Mouse (Mus musculus) liver, postnatal 0 days (tissue): ENCODE results near the gene Vps72. TPM values are rescaled to one million over a fixed set of nuclear protein-coding genes. Genes with fewer than 3 reads are reported as not detected.

ENCODE experiments used
- ATAC-seq: fragments of 200-750 bp; cut with Nextera tagmentation; 2 replicates; pipeline ENCODE4 v1.8.0; 2017; ENCODE audit warnings: mild to moderate bottlenecking, moderate library complexity
- DNase-seq: peaks from one replicate; pipeline ENCODE4 v3.0.0-alpha.2; 2016
- H3K27ac ChIP-seq: fragments of 300-500 bp; sonication (generic); 2 replicates; pipeline ENCODE4 v1.5.1; 2014; ENCODE audit warnings: antibody characterized with exemption, moderate library complexity, mild to moderate bottlenecking, low read depth
- H3K27me3 ChIP-seq: fragments of 300-500 bp; sonication (generic); 2 replicates; pipeline ENCODE4 v1.6.1; 2014; ENCODE audit warnings: low read length, control low read depth, mixed read lengths; ENCODE audit not compliant: insufficient read depth
- H3K36me3 ChIP-seq: fragments of 300-500 bp; sonication (generic); replicated peaks from 2 replicates; pipeline ENCODE4 v1.6.1; 2014; ENCODE audit warnings: mild to moderate bottlenecking, control low read depth, low read length, moderate library complexity, mixed read lengths; ENCODE audit not compliant: insufficient read depth
- H3K4me1 ChIP-seq: fragments of 300-500 bp; sonication (generic); 2 replicates; pipeline ENCODE4 v1.6.1; 2014; ENCODE audit warnings: antibody characterized with exemption, mild to moderate bottlenecking, control low read depth; ENCODE audit not compliant: insufficient read depth
- H3K4me2 ChIP-seq: fragments of 300-500 bp; sonication (generic); 2 replicates; pipeline ENCODE4 v1.6.1; 2014; ENCODE audit warnings: low read depth, mild to moderate bottlenecking, low read length, moderate library complexity, mixed read lengths
- H3K4me3 ChIP-seq: fragments of 300-500 bp; sonication (generic); 2 replicates; pipeline ENCODE4 v1.5.1; 2014; ENCODE audit warnings: low read depth, low read length
- H3K9ac ChIP-seq: fragments of 300-500 bp; sonication (generic); replicated peaks from 2 replicates; pipeline ENCODE4 v1.6.1; 2014; ENCODE audit warnings: mild to moderate bottlenecking, moderate library complexity
- H3K9me3 ChIP-seq: fragments of 300-500 bp; sonication (generic); 2 replicates; pipeline ENCODE4 v1.6.1; 2016; ENCODE audit warnings: mild to moderate bottlenecking, control low read depth, low read length, mixed read lengths
- CTCF ChIP-seq: sonication (generic); IDR thresholded peaks from 2 replicates; pipeline ENCODE4 v1.5.1; 2016; ENCODE audit warnings: antibody characterized with exemption, low read depth
- EP300 ChIP-seq: IDR thresholded peaks from 2 replicates; pipeline ENCODE4 v1.6.1; 2016; ENCODE audit warnings: antibody characterized with exemption, low read depth, mild to moderate bottlenecking
- WGBS: fragments of 180-500 bp; shearing (Covaris S2); extraction: QIAGEN DNeasy Blood & Tissue Kit; methylation state at CpG from one replicate; pipeline ENCODE4 v1.1.7; 2014; ENCODE audit not compliant: insufficient replicate concordance; 5-methylcytosine and 5-hydroxymethylcytosine counted together
- microRNA-seq: library from miRNA; unstranded; fragments of <30 nt; microRNA quantifications from one replicate; pipeline ENCODE4, GENCODE M21; 2016
- polyA plus RNA-seq: library from polyadenylated mRNA; unstranded; fragments of >200 nt; fragmentation: Nextera tagmentation; extraction: Ambion mirVana; gene quantifications from 2 replicates; pipeline ENCODE4 v1.2.1, GENCODE M21; 2015

Vps72 gene
- polyA plus RNA-seq, 1 experiment from 2014 or later, result 27.4 TPM

- DNase-seq (no peak), ATAC-seq (no peak)
- H3K4me2 ChIP-seq, result no peak overlapping the region
- no peak overlapping the region for H3K4me3 ChIP-seq
- H3K9me3 ChIP-seq, result no peaks in the 10 kb centered on the region
- no peaks in the 10 kb centered on the region for H3K36me3 ChIP-seq
- H3K27me3 ChIP-seq, result peaks cover 46% of the 10 kb centered on the region
- WGBS, result 84% methylated on average over 10 of the region's 10 CpGs
- TF ChIP-seq EP300 (no peak), CTCF (no peak)
- peaks cover 12% of the 10 kb centered on the region for H3K4me1 ChIP-seq
- no peak overlapping the region for H3K9ac ChIP-seq
- H3K27ac ChIP-seq, result no peak overlapping the region
Observed at GRCm38 (mm10) chr3:95169996-95170395, 59.2 kb downstream of the Vps72 start.

GRCm38 (mm10) chr3:95171105-95171504, 60.3 kb downstream of the Vps72 start:
- 67% methylated on average over 6 of the region's 6 CpGs for WGBS
- no peaks in the 10 kb centered on the region for H3K9me3 ChIP-seq
- no peak overlapping the region for H3K27ac ChIP-seq
- no peak for DNase-seq
- TF ChIP-seq CTCF, result no peak
- no peak for TF ChIP-seq EP300
- no peak overlapping the region for H3K4me2 ChIP-seq
- H3K4me3 ChIP-seq, result no peak overlapping the region
- peaks cover 12% of the 10 kb centered on the region for H3K4me1 ChIP-seq
- H3K27me3 ChIP-seq, result peaks cover 46% of the 10 kb centered on the region
- no peaks in the 10 kb centered on the region for H3K36me3 ChIP-seq
- no peak overlapping the region for H3K9ac ChIP-seq
- peak; percentile 33; the same call in 1 of the 2 replicates for ATAC-seq

Small RNAs within 50 kb of the gene (microRNA-seq; reads per million reads assigned to microRNA genes)
- not detected for gene Mir8099-1

Other genes with a start within 250 kb of the Vps72 start
- 172 and 174 TPM in 2 replicates for gene Psmb4, start 224.1 kb upstream of the Vps72 start, polyA plus RNA-seq
- 129 and 135 TPM in 2 replicates for gene Selenbp1, start 178.0 kb upstream of the Vps72 start, polyA plus RNA-seq
- 1.1 and 1.2 TPM in 2 replicates for gene Rfx5, start 156.9 kb upstream of the Vps72 start, polyA plus RNA-seq
- gene Pi4kb, start 136.3 kb upstream of the Vps72 start, polyA plus RNA-seq, result 5.4 and 6.5 TPM in 2 replicates
- 3.7 and 5.3 TPM in 2 replicates for gene Zfp687, start 95.6 kb upstream of the Vps72 start, polyA plus RNA-seq
- gene Psmd4, start 68.4 kb upstream of the Vps72 start, polyA plus RNA-seq, result 142 and 143 TPM in 2 replicates
- 6.4 and 7.1 TPM in 2 replicates for gene Pip5k1a, start 4.1 kb upstream of the Vps72 start, polyA plus RNA-seq
- gene Tmod4, start 13.5 kb downstream of the Vps72 start, polyA plus RNA-seq, result 0.19 and 1.5 TPM in 2 replicates
- gene Scnm1, start 23.0 kb downstream of the Vps72 start, polyA plus RNA-seq, result 19.3 and 23.7 TPM in 2 replicates
- gene Lysmd1, start 23.1 kb downstream of the Vps72 start, polyA plus RNA-seq, result 6.7 and 7.0 TPM in 2 replicates
- 13.0 and 13.1 TPM in 2 replicates for gene Tnfaip8l2, start 31.3 kb downstream of the Vps72 start, polyA plus RNA-seq
- 0.28 and 0.71 TPM in 2 replicates for gene Sema6c, start 49.4 kb downstream of the Vps72 start, polyA plus RNA-seq
- gene Gabpb2, start 106.9 kb downstream of the Vps72 start, polyA plus RNA-seq, result 2.5 and 3.9 TPM in 2 replicates
- gene Cdc42se1, start 117.7 kb downstream of the Vps72 start, polyA plus RNA-seq, result 31.7 and 32.3 TPM in 2 replicates
- gene Mllt11, start 121.1 kb downstream of the Vps72 start, polyA plus RNA-seq, result 2.0 and 2.3 TPM in 2 replicates
- gene Gm128, start 130.6 kb downstream of the Vps72 start, polyA plus RNA-seq, result 0.08 TPM in 1 of 2 replicates, not detected in the other
- gene Bnipl, start 140.2 kb downstream of the Vps72 start, polyA plus RNA-seq, result not detected in 2 replicates
- 41.4 and 42.8 TPM in 2 replicates for gene Mindy1, start 170.3 kb downstream of the Vps72 start, polyA plus RNA-seq
- 10.6 and 10.7 TPM in 2 replicates for gene Prune1, start 171.1 kb downstream of the Vps72 start, polyA plus RNA-seq
- gene Anxa9, start 196.2 kb downstream of the Vps72 start, polyA plus RNA-seq, result 1.2 TPM in 2 replicates
- 124 and 125 TPM in 2 replicates for gene Cers2, start 203.8 kb downstream of the Vps72 start, polyA plus RNA-seq
- gene Setdb1, start 246.2 kb downstream of the Vps72 start, polyA plus RNA-seq, result 6.3 and 6.6 TPM in 2 replicates